Mouse (Mus musculus): ENCODE results near the gene Aasdh. TPM values are rescaled to one million over a fixed set of nuclear protein-coding genes. Genes with fewer than 3 reads are reported as not detected.

The Aasdh gene
- polyA plus RNA-seq, 1 experiment from 2014 or later = 17.1 TPM

DNA sequence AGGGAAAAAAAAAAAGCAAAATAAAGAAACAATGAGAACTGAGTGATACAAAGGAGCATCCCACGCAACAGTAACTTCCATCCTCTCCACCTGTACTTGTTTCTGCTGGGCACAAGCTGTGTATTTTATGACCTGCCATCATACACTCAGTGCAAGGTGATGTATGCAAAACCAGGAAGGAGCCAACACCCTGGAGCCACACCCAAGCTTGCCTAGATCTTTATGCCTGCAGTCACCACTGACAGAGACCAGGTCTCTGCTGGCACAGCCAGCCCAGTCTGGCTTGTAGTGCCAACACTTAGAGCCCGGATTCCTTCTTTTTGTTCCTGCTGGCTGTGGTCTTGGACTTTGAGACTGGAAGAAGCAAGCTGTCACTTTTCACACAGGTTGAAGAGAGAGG is 63.5 kb downstream of the Aasdh start:
- H3K9ac ChIP-seq (ENCODE audit: low read depth, low read length) = no peak overlapping the region
- 84% methylated on average over 2 of the region's 2 CpGs for WGBS
- no peak overlapping the region for H3K27ac ChIP-seq (ENCODE audit: low read depth, low read length)
- H3K9me3 ChIP-seq (ENCODE audit: control insufficient read depth, low read length) = no peaks in the 10 kb centered on the region
- DNase-seq (ENCODE audit: low spot score) = no peak
- no peaks in the 10 kb centered on the region for H3K27me3 ChIP-seq (replicated peaks; ENCODE audit: control insufficient read depth, insufficient read depth, low read length)
- H3K36me3 ChIP-seq (ENCODE audit: control insufficient read depth, insufficient read depth, low read length) = no peaks in the 10 kb centered on the region
- no peak overlapping the region for H3K4me3 ChIP-seq (ENCODE audit: low read depth, low read length)
- no peak overlapping the region for H3K4me2 ChIP-seq
- ATAC-seq (replicated peaks; ENCODE audit: low FRiP score) = no peak
- no peaks in the 10 kb centered on the region for H3K4me1 ChIP-seq (replicated peaks; ENCODE audit: control insufficient read depth, insufficient read depth, low read length)

DNA sequence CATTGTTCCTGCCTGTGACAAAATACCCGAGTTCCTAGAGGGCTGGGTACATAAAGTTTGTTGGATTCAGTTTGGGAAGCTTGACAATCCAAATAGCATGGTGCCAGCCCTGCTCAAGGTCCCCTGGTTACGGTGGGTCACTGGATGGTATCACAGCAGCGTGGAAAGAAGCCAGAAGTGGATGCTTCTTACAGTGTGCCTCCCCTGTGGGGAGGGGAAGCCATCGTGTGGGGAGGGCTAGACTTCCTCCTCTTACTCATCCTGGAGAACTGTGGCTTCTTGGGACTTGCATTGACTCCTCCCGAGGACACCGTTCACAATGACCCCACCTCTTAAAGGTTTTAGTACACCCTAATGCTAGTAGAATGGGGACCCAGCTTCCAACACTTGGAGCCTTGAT is 65.5 kb downstream of the Aasdh start:
- WGBS = 69% methylated on average over 6 of the region's 6 CpGs
- Histone ChIP-seq H3K4me3 (ENCODE audit: low read depth, low read length) (no peak overlapping the region), H3K9ac (ENCODE audit: low read depth, low read length) (no peak overlapping the region), H3K27me3 (replicated peaks; ENCODE audit: control insufficient read depth, insufficient read depth, low read length) (no peaks in the 10 kb centered on the region), H3K9me3 (ENCODE audit: control insufficient read depth, low read length) (no peaks in the 10 kb centered on the region), H3K4me2 (no peak overlapping the region), H3K27ac (ENCODE audit: low read depth, low read length) (no peak overlapping the region), H3K36me3 (ENCODE audit: control insufficient read depth, insufficient read depth, low read length) (no peaks in the 10 kb centered on the region), H3K4me1 (replicated peaks; ENCODE audit: control insufficient read depth, insufficient read depth, low read length) (no peaks in the 10 kb centered on the region)
- no peak for ATAC-seq (replicated peaks; ENCODE audit: low FRiP score)
- DNase-seq (ENCODE audit: low spot score) = no peak

DNA sequence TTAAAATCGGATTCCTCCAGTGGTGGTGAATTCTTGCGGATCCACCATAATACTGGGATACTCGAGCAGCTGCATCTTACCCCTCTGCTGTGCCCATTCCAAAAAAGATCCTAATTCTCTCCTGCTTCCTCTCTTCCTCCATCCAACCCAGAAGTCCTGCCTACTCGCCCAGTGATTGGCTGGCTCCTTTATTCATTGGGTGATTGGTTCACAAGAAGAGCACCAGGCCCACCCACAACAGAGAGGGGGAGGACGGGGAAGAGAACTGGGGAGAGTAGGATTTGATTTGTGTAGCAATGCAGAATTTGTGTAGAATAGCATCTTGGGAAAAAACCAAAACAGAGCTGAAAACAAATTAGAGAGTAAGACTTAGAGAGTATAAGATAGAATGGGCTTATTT is 68.3 kb downstream of the Aasdh start:
- Histone ChIP-seq H3K36me3 (ENCODE audit: control insufficient read depth, insufficient read depth, low read length) (no peaks in the 10 kb centered on the region), H3K4me1 (replicated peaks; ENCODE audit: control insufficient read depth, insufficient read depth, low read length) (no peaks in the 10 kb centered on the region), H3K9me3 (ENCODE audit: control insufficient read depth, low read length) (no peaks in the 10 kb centered on the region), H3K27me3 (replicated peaks; ENCODE audit: control insufficient read depth, insufficient read depth, low read length) (no peaks in the 10 kb centered on the region), H3K4me2 (no peak overlapping the region), H3K9ac (ENCODE audit: low read depth, low read length) (no peak overlapping the region), H3K27ac (ENCODE audit: low read depth, low read length) (no peak overlapping the region), H3K4me3 (ENCODE audit: low read depth, low read length) (no peak overlapping the region)
- DNase-seq (ENCODE audit: low spot score) (no peak), ATAC-seq (replicated peaks; ENCODE audit: low FRiP score) (no peak)
- 51% methylated on average over 5 of the region's 5 CpGs for WGBS

DNA sequence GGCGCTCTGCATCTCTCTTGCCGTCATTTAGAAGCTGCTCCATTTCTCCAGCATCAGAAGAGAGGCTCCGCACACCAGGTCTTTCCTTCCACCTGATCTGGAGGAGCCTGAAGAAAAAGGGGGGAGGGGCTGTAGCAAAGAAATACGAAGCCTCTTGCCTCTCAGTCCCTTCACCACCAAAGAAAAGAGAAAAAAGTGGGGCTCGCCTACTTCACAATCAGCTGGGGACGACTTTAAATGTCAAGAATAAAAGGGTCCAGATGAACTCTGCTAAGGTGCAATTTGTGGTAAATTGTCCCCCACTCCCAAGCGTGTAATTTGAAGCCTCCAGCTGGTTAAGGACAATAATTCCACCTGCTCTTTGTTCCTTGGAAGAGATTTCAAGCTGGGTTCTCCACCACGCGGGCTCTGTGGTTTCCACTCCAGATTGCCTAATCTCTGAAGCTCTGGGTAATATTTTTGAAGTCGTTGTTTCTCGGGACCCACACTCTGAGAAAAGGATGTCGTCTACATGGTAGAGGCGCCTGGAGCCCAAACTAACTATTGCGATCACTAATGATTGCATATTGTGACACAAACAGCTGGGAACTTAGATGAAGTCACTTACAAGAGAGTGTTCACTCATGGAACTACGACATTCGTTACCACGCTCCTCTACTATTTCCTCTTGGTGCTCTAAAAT is 72.6 kb downstream of the Aasdh start:
- ATAC-seq (replicated peaks; ENCODE audit: low FRiP score) (no peak), DNase-seq (ENCODE audit: low spot score) (no peak)
- no peaks in the 10 kb centered on the region for H3K9me3 ChIP-seq (ENCODE audit: control insufficient read depth, low read length)
- H3K4me1 ChIP-seq (replicated peaks; ENCODE audit: control insufficient read depth, insufficient read depth, low read length) = no peaks in the 10 kb centered on the region
- 79% methylated on average over 17 of the region's 17 CpGs for whole genome bisulfite sequencing
- H3K36me3 ChIP-seq (ENCODE audit: control insufficient read depth, insufficient read depth, low read length) = no peaks in the 10 kb centered on the region
- no peak overlapping the region for H3K4me3 ChIP-seq (ENCODE audit: low read depth, low read length)
- no peak overlapping the region for H3K9ac ChIP-seq (ENCODE audit: low read depth, low read length)
- no peak overlapping the region for H3K4me2 ChIP-seq
- H3K27ac ChIP-seq (ENCODE audit: low read depth, low read length) = no peak overlapping the region
- no peaks in the 10 kb centered on the region for H3K27me3 ChIP-seq (replicated peaks; ENCODE audit: control insufficient read depth, insufficient read depth, low read length)

DNA sequence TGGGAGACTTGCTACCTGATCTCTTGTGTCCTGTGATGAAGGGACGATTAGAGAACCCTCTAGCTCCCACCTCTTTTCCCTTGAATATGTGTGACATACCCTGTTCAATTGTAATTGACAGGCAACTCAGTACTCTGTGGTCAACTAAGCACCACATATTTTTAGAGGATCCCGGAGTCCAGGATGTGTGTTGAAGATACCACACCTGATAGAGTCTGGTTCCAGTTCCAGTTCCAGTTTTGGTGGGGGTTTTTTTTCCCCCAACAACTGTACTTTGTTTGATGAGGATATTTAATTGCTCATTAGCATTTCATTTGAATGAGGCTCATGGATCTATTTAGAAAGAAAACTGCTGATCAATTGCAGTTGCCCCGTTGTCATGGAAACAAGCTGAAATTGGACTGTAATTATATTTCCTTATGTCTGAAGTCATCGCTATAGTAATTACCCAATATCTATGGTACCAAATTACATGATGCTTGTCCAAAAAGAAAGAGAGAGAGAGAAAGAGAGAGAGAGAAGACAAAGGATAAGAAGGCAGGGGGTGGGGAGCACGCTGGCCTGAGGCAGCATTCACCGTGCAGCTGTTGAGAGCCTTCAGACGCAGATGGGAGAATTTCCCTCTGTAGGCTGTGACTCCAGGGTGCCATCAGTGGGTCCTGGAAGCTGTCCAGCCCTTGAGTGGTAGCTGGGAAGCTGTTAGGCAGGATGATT is 76.6 kb downstream of the Aasdh start:
- 81% methylated on average over 7 of the region's 7 CpGs for WGBS
- DNase-seq (ENCODE audit: low spot score) = no peak
- no peaks in the 10 kb centered on the region for H3K27me3 ChIP-seq (replicated peaks; ENCODE audit: control insufficient read depth, insufficient read depth, low read length)
- no peak for ATAC-seq (replicated peaks; ENCODE audit: low FRiP score)
- no peaks in the 10 kb centered on the region for H3K9me3 ChIP-seq (ENCODE audit: control insufficient read depth, low read length)
- no peak overlapping the region for H3K27ac ChIP-seq (ENCODE audit: low read depth, low read length)
- no peak overlapping the region for H3K9ac ChIP-seq (ENCODE audit: low read depth, low read length)
- no peak overlapping the region for H3K4me3 ChIP-seq (ENCODE audit: low read depth, low read length)
- no peak overlapping the region for H3K4me2 ChIP-seq
- no peaks in the 10 kb centered on the region for H3K36me3 ChIP-seq (ENCODE audit: control insufficient read depth, insufficient read depth, low read length)
- no peaks in the 10 kb centered on the region for H3K4me1 ChIP-seq (replicated peaks; ENCODE audit: control insufficient read depth, insufficient read depth, low read length)

Other genes starting within 250 kb of the Aasdh start
- gene C530008M17Rik, start 249.0 kb downstream of the Aasdh start, polyA plus RNA-seq (2014; fragmentation: Nextera tagmentation; extraction: Ambion mirVana) = 8.9 and 10.8 TPM in 2 replicates
- gene Paics, start 45.8 kb upstream of the Aasdh start, polyA plus RNA-seq (2014; fragmentation: Nextera tagmentation; extraction: Ambion mirVana) = 357 and 393 TPM in 2 replicates
- 73.0 and 87.1 TPM in 2 replicates for gene Ppat, start 46.1 kb upstream of the Aasdh start, polyA plus RNA-seq (2014; fragmentation: Nextera tagmentation; extraction: Ambion mirVana)
- 89.7 and 90.0 TPM in 2 replicates for gene Srp72, start 69.2 kb upstream of the Aasdh start, polyA plus RNA-seq (2014; fragmentation: Nextera tagmentation; extraction: Ambion mirVana)
- gene Arl9, start 98.5 kb upstream of the Aasdh start, polyA plus RNA-seq (2014; fragmentation: Nextera tagmentation; extraction: Ambion mirVana) = 0.47 TPM in 1 of 2 replicates, not detected in the other
- 0.34 and 0.48 TPM in 2 replicates for gene Thegl, start 110.5 kb upstream of the Aasdh start, polyA plus RNA-seq (2014; fragmentation: Nextera tagmentation; extraction: Ambion mirVana)
- gene Hopx, start 209.6 kb upstream of the Aasdh start, polyA plus RNA-seq (2014; fragmentation: Nextera tagmentation; extraction: Ambion mirVana) = 0.15 TPM in 1 of 2 replicates, not detected in the other